Mouse (Mus musculus): ENCODE results near the gene Rbbp9.

The Rbbp9 gene

GRCm38 (mm10) chr2:144550529-144550928, at the start of gene Rbbp9:
Rbbp9 (minus strand) TSS chr2:144550869.
- peak; percentile 58 for DNase-seq

- peak; percentile 87 for DNase-seq
These were observed 49.4 kb upstream of the Rbbp9 start, which contains the start of gene Dtd1 for GRCm38 (mm10) chr2:144599831-144600687. Dtd1 (plus strand) TSS chr2:144599897.

GRCm38 (mm10) chr2:144598006-144598405, 47.3 kb upstream of the Rbbp9 start:
- no peak for DNase-seq

- DNase-seq: peak; percentile 79
These were observed 43.4 kb upstream of the Rbbp9 start, which contains the start of gene Smim26 for GRCm38 (mm10) chr2:144593951-144594651. Smim26 (plus strand) TSS chr2:144594054.

GRCm38 (mm10) chr2:144593036-144593435, 42.4 kb upstream of the Rbbp9 start:
- peak; percentile 7 for DNase-seq

GRCm38 (mm10) chr2:144588723-144589122, 38.1 kb upstream of the Rbbp9 start:
- DNase-seq: peak; percentile 18

- DNase-seq: peak; percentile 95
These were observed 5.3 kb upstream of the Rbbp9 start, which contains the start of gene Sec23b for GRCm38 (mm10) chr2:144555820-144556552. Sec23b (plus strand) TSS chr2:144556229.

- DNase-seq: peak; percentile 4
These were observed 4.7 kb upstream of the Rbbp9 start for GRCm38 (mm10) chr2:144555286-144555819.

- no peak for DNase-seq
These were observed 3.2 kb upstream of the Rbbp9 start for GRCm38 (mm10) chr2:144553905-144554304.

- DNase-seq: no peak
These were observed 3.1 kb downstream of the Rbbp9 start for GRCm38 (mm10) chr2:144547559-144547958.

- DNase-seq: no peak
These were observed 5.2 kb downstream of the Rbbp9 start for GRCm38 (mm10) chr2:144545481-144545880.

GRCm38 (mm10) chr2:144545061-144545460, 5.6 kb downstream of the Rbbp9 start:
- no peak for DNase-seq

GRCm38 (mm10) chr2:144544630-144545029, 6.0 kb downstream of the Rbbp9 start:
- no peak for DNase-seq

- DNase-seq: no peak
These were observed 7.0 kb downstream of the Rbbp9 start for GRCm38 (mm10) chr2:144543670-144544069.

GRCm38 (mm10) chr2:144541246-144541645, 9.4 kb downstream of the Rbbp9 start:
- peak; percentile 15 for DNase-seq

GRCm38 (mm10) chr2:144537123-144537522, 13.5 kb downstream of the Rbbp9 start:
- DNase-seq: no peak

- no peak for DNase-seq
These were observed 22.9 kb downstream of the Rbbp9 start for GRCm38 (mm10) chr2:144527821-144528174.

GRCm38 (mm10) chr2:144526981-144527820, 23.5 kb downstream of the Rbbp9 start, which contains the start of the genes Dzank1 and Polr3f:
Dzank1 (minus strand) TSS chr2:144527414.
Polr3f (plus strand) TSS chr2:144527718.
- DNase-seq: peak; percentile 97

- DNase-seq: no peak
These were observed 24.8 kb downstream of the Rbbp9 start for GRCm38 (mm10) chr2:144525856-144526255.

- no peak for DNase-seq
These were observed 30.9 kb downstream of the Rbbp9 start for GRCm38 (mm10) chr2:144519772-144520171.

GRCm38 (mm10) chr2:144514619-144515018, 36.0 kb downstream of the Rbbp9 start:
- no peak for DNase-seq

GRCm38 (mm10) chr2:144502134-144502533, 48.5 kb downstream of the Rbbp9 start:
- DNase-seq: no peak
